Mouse (Mus musculus): ENCODE data around the gene Ffar3.

DNA sequence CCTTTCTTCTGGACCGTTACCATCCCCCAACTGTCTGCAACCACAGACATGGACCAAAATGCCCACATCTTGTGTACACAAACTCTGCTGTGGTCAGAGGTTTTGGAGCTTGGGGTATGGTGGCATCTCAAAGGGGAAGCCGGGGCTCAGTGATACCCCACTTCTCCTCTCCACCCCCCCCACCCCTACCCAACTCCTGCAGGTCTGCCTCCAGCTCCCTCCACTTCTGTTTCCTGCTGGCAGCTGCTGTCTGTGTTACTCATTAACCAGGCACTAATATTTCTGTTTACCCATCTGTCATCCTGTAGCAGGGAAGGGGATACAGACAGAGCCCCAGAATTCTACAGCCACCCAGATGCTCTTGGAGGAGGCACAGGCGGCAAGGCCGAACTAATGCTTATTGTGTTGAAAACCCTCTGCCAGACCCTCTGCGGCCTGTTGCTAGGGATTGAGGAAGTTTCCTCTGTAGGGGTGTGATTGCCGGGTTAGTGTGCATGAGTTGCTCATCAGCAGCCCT lies 43.6 kb downstream of the Ffar3 start:
- no peak for TF ChIP-seq CTCF (IDR thresholded peaks at IDR 0.05; ENCODE audit: borderline replicate concordance, extremely low read depth, insufficient read depth, insufficient read length)
- TF ChIP-seq POLR2A (IDR thresholded peaks at IDR 0.05; ENCODE audit: borderline replicate concordance, extremely low read depth, insufficient read depth, insufficient read length, poor library complexity, severe bottlenecking), result no peak

Measured in brain, embryonic 14.5 days (tissue).